Mouse (Mus musculus) spleen, postnatal 4 days (tissue): ENCODE measurements around the gene Pgam1.
A peak's percentile ranks its signal among the peaks of the same experiment; 100 is the strongest.
"Not testable (repeated sequence)": the region's sequence is repeated elsewhere in the genome, so short reads cannot be mapped to it uniquely, and the experiment has no call there.

Source experiments
- DNase-seq, 2 experiments: peaks; one replicate each; pipeline ENCODE4 v3.0.0; 2022; ENCODE audit warnings: low spot score in 2 of 2

Pgam1 gene

DNA sequence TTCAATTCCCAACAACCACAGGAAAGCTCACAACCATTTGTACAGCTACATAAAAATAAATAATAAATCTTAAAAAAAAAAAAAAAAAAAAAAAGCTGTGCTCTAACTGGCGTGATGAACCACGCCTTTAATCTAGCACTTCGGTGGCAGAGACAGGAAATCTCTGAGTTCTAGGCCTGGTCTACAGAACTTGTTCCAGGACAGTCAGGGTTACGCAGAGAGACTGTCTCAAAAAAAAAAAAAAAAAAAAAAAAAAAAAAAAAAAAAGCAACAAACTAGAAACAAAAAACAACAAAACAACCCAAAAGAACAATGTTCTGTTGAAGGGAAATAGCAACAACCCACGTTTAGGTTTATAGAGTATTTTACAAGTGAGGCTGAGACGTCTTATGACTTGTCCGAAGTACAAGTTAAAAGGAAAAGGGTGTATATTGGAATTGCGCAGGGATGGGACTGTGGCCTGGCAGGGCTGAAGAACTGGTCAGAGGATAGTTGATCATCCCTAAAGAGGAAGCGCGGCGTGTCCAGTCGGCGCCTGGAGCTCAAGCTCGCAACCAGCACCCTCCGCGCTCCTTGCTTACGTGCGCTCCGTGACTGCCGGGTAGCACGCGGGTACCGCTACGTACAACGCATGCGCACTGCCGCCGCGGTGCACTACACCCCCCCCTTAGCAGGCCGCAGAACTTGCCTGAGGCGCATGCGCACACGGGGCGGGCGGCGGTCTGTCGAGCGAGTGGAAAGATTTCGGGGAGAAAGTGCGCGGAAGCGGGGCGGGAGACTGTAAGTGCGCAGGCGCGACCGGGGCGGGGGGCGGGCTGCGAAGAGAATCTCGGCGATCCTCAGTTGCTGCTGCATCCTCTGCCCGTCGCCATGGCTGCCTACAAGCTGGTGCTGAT, at the start of gene Pgam1:
Gene Pgam1 (plus strand): TSS at position 746 of the 896 bp plus-strand sequence.
- DNase-seq = peak; percentile 97 to 99

DNA sequence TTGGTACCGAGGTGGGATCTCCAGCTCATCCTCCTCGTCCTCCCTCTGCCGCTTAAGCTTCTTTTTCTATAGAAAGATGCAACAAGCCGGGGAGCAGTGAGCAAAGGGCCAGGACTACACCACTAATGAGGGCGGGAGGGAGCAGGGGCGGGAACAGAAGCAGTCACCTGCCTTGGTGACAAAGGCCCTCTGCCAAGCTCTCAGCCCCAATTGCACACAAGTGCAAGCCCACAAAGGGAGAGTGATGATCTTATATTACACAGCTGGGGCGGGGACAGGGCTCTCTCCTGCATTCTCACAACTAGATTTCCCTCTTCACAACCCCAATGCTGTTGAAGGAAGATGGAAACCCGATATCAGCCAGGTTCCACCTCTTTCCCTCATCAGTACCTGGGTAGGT, 45.0 kb upstream of the Pgam1 start:
- no peak for DNase-seq

DNA sequence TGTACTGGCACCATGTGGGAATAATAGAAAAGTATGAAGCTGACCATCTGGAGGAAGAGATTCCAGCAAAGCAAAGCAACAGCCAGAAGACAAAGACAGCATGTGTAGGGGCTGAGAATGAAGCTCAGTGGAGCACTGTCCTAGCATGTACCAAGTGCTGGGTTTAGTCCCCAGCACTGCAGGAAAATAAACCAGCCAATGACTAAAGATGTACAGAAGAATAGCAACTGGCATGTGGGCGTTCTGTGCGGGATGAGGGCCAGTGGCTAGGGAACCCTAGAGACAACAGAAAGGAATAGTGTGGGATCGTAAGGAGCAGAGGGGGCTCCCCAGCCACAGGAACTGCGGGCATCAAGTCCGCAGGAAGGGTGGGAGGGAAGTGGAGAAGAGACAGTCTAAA, 42.4 kb upstream of the Pgam1 start:
- no peak for DNase-seq

DNA sequence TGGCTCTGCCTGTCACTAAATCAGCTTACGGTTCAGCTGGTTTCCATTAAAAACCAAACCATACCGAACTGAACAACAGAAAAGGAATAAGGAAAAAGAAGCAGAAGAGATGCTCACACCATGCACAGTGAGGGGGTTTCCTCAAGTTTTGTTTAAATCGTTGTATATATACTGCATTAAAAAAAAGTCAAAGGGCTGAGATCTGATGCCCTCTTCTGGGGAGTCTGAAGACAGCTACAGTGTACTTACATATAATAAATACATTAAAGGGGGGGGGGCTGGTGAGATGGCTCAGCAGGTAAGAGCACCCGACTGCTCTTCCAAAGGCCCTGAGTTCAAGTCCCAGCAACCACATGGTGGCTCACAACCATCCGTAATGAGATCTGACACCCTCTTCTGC, 41.8 kb upstream of the Pgam1 start:
- not testable (repeated sequence) for DNase-seq

DNA sequence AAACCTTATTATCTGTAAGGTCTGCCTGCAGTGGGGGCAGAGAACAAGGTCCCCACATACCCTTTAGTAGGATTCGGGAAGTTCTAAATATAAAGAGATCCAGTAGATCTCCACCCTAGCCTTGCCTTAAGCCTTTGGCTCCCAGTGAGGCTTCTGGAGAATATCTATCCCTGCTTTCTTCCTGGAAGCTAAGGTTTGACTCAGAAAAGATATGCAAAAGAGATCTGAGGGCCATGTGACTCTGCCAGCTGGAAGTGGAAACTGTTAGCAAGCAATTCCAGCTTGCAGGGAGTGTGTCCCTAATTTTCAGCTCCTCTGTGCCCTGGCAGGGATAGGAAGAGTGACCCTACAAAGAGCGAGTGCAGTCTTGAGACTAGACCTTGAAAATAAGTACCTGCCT, 39.4 kb upstream of the Pgam1 start:
- no peak for DNase-seq

DNA sequence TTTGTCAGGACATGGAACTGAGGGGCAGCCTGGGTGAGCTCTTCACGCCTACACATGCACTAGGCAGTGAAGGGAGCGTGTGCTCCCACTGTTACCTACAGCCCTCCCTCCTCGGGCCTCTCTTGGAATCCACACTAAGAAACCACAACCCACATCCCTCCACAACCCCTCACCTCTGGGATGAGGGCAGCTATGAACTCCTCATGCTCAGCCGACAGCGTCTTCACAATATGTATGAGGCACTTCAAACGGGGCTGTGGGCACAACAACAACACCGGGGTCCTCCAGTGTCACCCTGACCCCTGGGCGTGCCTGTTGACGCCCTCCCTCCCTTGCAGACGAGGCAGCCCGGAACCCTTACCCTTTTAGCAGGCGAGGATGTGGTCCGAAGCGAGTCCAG, 37.4 kb upstream of the Pgam1 start:
- no peak for DNase-seq

DNA sequence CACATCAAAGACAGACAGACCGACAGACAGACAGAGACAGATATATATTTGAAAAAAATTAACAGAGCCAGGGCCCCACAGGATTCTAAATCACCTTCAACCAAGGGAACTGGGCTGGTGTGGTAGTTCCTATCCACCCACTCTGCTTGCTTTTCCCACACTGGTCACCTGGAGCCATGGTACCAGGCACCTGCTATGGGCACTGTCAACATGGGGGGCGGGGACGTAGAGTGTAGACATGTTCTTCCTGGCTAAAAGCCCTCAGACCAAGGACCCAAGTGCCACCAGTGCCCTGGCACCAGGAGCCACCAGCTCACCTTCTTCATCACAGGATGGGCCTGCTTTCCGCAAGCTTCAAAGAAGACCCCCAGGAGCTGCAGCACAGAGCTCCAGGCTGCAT, 29.9 kb upstream of the Pgam1 start:
- no peak for DNase-seq

DNA sequence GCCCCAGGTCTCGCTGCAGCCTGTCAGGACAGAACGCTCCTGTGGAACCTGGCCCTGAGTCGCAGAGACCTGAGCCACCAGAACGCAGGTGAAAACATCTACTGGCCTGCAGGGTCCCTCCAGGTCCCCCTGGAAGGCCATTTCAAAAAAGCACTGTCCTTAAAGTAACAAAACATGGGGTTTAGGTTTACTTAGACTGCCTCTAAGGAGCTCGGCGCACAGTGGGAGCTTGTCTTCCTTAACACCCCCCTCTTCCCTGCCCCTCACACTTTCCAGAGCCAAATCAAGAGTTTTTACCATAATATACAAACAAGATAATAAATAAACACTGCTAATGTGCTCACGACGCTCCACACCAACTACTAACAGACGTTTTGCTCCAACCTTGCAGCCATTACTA, 27.8 kb upstream of the Pgam1 start:
- no peak for DNase-seq

DNA sequence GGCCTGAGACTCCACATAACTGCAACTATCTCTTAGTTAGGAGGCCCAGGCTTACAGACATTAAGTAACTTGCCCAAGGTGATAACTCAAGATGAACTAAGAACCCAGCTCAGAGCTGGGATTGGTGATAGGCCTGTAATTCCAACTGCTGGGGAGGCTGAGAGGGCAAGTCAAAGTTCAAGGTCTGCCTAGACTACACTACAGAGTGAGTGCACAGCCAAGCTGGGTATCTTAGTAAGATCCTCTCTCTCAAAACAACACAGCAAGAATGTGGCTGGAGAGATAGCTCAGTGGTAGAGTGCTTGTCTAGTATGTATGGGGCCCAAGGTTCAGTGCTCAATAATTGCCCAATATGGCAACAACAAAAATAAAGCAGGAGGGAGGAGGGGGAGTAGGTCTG, 23.5 kb upstream of the Pgam1 start:
- DNase-seq = no peak

DNA sequence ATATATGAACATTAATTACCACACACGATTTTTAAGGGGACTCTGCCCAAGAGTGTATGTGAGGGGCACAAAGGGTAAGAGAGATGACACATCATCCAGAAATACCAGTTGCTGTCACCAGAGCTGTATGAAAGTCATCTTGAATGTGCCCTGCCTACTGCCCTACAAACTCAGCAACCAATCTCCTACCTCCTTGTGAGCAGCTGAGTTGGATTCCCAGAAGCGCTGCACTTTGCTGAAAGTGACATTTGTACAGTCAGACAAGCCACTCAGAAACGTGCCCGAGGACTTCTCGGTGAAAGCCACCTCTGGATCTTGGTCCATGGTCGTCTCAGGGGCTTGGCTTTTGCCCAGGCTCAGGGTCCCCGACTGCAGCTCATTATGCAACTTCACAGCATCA, 16.8 kb upstream of the Pgam1 start:
- DNase-seq = no peak

DNA sequence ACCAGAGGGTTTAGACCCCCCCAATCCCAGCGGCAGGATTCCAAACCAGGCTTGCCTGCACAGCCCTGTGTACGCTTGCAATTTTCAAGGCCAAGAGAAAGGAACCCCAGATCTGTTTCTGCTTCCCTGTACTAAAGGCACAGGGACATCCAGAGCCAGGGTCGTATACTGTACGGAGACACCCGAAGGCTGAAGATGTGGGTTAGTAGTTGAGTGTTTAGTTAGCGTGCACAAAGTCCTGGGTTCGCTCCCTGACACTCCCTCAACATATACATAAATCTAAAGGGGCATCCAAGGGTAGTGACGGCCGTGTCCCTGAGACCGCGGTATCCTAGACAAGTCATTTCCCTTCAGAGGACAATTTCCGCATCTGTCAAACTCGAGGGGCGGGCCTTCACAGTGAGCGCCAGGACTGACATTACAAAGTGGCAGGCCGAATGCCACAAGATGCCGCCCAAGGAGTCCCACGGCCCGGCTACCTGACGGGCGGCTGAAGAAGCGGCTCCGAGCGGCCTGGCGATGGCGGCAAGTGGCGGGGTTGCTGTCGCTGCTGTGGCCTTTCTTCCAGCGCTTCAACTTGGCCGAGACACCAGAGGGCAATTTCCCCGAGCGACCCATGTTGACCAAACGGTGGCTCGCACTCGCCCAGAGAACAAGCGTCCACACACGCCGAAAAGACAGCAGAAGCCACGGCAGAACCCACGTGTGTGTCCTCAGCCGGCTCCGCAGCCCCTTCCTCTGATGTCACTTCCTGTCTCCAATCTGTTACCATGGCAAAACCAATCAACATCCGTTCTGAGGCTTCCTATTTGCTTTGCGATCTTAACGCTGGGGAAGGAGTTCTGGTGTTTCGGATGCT, 16.0 kb upstream of the Pgam1 start, which contains the start of gene Rrp12:
Gene Rrp12 (minus strand): TSS at position 714 of the 859 bp plus-strand sequence.
- peak; percentile 71 to 81 for DNase-seq

DNA sequence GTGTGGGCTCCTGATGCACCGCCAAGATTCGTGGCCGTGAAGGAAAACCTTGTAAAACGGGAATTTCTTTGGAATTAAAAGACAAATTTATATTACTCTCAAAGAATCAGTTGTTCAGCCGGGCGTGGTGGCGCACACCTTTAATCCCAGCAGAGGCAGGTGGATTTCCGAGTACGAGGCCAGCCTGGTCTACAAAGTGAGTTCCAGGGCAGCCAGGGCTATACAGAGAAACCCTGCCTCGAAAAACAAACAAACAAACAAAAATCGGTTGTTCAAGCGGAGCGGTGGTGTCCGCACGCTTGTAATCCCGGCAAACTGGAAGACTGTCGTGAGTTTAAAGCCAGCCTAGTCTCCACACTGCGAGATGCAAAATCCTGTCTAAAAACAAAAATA, 15.4 kb upstream of the Pgam1 start:
- DNase-seq = no peak

DNA sequence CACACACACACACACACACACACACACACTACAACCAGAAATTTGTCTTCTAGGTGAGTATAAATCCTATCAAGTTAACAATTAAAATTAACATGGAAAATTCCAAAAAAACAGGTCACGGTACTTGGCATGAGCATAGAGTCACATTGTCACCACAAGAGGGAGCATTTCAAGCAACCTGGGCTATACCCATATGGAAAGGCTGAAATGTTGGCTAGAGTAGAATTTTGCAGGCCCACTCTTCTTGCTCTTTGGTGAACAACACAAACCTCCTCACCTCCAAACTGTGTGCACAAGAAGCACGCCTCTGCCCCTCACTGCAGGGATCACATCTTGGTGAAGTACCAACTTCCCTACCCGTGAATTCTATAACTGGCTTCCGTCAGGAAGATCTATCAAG, 12.9 kb upstream of the Pgam1 start:
- no peak for DNase-seq

DNA sequence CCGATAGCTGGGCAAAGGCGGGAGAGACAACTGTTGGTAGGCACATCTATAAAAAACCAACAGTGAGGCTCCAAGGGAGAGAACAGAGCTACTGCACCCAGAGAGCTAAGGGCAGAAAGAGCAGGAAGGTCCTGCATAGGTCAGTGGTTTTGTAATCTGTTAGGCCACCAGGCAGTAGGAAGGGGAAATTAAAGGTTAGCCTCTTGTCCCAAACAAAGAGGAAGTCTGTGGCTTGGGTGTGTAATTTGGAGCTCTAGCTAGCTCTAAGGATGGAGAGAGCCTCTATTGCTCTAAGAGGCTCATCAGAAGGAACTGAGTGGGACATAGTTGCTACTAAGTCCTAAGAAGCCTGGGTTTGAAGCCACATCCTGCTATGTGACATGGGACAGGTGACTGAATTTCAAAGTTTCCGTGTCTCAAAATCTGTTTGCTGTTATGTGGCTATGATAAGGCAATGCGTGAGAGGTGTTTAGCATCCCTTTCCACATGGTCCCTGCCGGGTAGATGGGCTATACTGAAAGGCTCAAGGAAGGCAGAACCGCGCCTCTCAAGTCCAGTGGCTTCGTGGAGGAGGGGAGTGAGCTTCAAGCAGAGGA, 11.1 kb upstream of the Pgam1 start:
- DNase-seq = no peak

DNA sequence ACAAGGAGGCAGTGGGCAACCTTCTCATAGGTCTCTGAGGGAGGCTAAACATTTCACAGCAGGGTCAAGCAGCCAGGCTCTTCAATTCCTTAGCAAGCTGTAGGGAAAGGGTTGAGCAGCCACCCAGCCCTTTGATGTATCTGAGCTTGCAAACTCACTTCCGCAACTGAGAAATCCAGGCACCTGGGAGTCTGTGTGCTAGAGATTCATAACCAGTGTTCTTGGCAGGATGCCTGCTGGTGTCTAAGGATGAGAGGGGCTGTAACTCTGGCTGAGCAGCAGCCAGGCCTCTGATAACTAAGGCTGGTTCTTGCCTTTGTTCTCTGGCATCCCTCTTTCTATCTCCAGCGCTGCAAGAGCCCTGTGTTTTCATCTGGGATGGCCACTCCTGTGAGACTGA, 10.0 kb upstream of the Pgam1 start:
- no peak for DNase-seq

DNA sequence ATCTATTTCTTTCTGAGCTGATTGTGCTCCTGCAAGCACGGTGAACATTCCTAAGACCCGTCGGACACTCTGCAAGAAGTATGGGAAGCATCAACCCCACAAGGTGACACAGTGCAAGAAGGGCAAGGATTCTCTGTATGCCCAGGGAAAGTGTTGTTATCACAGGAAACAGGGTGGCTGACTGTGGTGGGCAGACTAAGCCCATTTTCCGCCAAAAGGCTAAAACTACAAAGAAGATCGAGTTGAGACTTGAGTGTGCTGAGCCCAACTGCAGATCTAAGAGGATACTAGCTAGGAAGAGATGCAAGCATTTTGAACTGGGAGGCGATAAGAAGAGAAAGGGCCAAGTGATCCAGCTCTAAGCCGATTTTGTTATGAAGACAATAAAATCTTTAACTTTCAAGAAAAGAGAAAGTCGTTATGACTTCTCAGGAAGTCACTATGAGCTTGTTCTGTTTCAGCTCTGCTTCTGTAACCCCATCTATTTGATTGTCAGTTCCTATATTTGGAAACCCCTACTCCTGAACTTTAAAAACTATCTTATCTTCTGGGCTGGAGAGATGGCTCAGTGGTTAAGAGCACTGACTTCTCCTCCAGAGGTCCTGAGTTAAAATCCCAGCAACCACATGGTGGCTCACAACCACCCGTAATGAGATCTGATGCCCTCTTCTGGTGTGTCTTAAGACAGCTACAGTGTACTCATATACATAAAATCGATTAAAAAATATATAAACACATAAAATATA, 8.7 kb upstream of the Pgam1 start:
- no peak for DNase-seq

DNA sequence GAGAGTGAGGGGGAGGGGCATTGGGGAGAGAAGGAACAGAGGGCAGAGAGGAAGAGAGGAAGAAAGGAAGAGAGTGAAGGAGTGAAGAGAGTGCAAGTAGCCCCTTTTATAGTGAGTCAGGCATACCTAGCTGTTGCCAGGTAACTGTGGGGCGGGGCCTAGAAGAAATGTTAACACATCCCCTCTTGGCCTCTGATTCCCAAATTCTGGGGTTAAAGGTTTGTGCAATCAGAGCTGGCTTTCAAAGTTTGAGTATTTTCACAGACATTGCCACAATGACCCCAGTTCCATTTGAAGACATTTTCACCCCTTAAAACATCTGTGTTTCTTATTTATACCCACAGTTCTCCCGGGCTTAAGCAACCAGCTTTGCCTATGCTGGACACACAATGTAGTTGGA, 6.5 kb upstream of the Pgam1 start:
- DNase-seq = no peak

DNA sequence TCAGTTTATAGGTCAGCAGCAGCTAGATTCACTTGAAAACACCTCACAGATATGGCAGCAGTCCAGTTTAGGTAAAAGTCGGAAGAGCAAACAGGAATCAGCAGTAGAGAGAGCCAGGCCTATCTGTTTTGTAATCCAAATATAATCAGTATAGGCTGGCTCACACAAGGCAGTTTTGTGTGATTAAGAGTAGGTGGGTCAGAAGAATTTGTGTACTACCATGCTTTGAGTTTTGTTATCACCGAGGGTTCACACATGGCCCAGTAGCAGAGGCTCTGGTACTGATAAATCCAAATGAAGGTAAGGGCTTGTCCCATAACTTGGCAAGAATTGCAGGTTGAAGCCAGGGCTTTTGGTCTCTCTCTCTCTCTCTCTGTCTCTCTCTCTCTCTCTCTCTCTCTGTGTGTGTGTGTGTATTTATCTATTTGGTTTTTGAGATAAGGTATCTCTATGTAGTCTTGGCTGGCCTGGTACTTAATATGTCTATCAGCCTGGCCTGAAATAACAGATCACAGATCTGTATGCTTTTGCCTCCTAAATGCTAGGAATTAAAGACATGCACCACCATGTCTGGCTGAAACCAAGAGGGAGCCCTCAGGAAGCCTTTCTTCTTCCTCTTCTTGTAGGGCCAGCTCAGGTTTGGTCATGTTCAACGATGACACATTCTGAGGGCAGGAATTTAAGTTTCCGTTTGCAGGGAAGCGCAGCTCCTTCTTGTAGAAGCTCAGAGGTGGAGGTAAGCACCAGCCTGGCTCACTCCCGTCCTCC, 5.2 kb upstream of the Pgam1 start:
- DNase-seq = no peak

DNA sequence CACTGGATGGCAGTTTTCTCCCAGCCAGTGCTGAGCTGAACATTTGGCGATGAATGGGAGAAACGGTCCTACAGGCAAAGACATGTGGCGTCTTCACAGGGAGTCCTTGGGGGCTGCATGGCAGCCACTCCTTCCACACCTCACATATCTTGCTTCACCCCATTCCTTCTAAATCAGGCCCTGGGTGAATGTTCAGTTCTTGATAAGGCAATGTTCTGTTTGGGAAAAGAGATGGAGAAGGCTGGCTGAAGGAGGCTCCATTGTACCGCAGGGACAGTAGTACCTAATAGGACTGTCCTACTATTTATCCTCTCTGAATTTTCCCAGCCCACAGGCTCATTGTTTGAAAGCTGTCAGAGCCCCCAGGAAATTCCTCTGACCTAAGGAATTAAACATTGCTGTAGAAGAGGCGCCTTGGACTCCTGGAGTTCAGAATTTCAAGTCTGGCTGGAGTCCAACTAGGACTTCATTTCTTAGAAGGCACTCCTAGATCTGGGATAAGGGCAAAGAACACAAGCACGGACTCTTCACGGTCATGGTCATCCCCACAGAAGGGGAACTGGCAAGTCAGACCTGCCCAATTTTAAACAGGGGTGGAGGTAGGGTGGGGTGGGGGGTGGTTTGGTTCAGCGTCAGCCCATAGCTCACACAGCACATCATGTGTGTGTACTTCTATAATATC, 4.5 kb upstream of the Pgam1 start:
- no peak for DNase-seq

DNA sequence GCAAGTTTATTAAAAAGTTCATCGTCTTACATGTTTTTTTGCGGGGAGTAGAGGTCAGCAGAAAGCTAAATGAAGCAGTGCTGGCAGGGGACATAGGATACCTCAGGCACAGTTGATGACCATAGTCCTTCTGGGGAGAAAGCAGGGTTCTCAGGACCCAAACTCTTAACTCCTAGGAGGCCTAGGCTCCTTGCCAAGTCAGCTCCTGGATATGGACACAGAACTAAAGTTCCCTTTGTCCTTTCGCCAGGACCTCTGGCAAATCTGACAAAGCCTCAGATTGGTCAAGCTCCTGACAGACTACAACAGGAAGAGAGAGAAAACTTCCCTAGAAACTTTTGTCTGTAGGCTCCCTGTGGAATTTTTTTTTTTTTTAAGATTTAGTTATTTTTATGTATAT, 3.0 kb upstream of the Pgam1 start:
- no peak for DNase-seq
